Mouse (Mus musculus) CH12.LX (cell line): ENCODE results near the gene Prim1. TPM values are rescaled to one million over a fixed set of nuclear protein-coding genes. Genes with fewer than 3 reads are reported as not detected.

Experiments used
- DNase-seq: peaks from one replicate; pipeline ENCODE4 v3.0.0-alpha.2; 2013; ENCODE audit errors: extremely low read depth
- H3K27ac ChIP-seq: 2 replicates; pipeline ENCODE4 v1.5.1; 2012; ENCODE audit warnings: low read depth, mild to moderate bottlenecking, control low read depth, moderate library complexity; ENCODE audit not compliant: insufficient read depth
- H3K27me3 ChIP-seq: replicated peaks from 2 replicates; pipeline ENCODE3; 2012; ENCODE audit warnings: inconsistent platforms
- H3K36me3 ChIP-seq, 2 experiments: replicated peaks in 1 of 2; 2 replicates each; pipeline versions ENCODE3 to v1.6.1; 2012; ENCODE audit warnings: inconsistent platforms in 1 of 2, low read length in 1 of 2, mild to moderate bottlenecking in 1 of 2, mixed read lengths in 1 of 2, moderate library complexity in 1 of 2; ENCODE audit not compliant: control insufficient read depth in 1 of 2, insufficient read depth in 1 of 2
- H3K4me1 ChIP-seq, 2 experiments: 2 replicates each; pipeline ENCODE4 v1.6.1; 2012; ENCODE audit warnings: inconsistent platforms in 1 of 2, moderate library complexity in 1 of 2; ENCODE audit not compliant: insufficient read depth in 2 of 2, control insufficient read depth in 1 of 2
- H3K4me2 ChIP-seq: 2 replicates; pipeline ENCODE4 v1.6.1; 2012; ENCODE audit warnings: low read depth, mild to moderate bottlenecking, control low read depth; ENCODE audit not compliant: poor library complexity, insufficient read depth, severe bottlenecking
- H3K4me3 ChIP-seq, 3 experiments: fragments of 150-350 bp in 1 of 3; sonication (generic) in 1 of 3; replicated peaks in 1 of 3; 2 replicates each; pipeline versions ENCODE3 to v1.5.1; 2011 to 2012; ENCODE audit warnings: low read depth in 2 of 3, low read length in 2 of 3, mild to moderate bottlenecking in 2 of 3, moderate library complexity in 2 of 3, control low read depth in 1 of 3, improper control_type of control experiment in 1 of 3, inconsistent platforms in 1 of 3, mixed read lengths in 1 of 3; ENCODE audit not compliant: poor library complexity in 1 of 3
- H3K79me2 ChIP-seq: replicated peaks from 2 replicates; pipeline ENCODE4 v1.6.1; 2012; ENCODE audit warnings: mild to moderate bottlenecking, moderate library complexity; ENCODE audit not compliant: control insufficient read depth, poor library complexity, insufficient read depth, severe bottlenecking; ENCODE audit errors: extremely low read depth
- H3K9ac ChIP-seq: 2 replicates; pipeline ENCODE4 v1.6.1; 2012; ENCODE audit warnings: low read depth, mild to moderate bottlenecking, control low read depth, moderate library complexity; ENCODE audit not compliant: insufficient read depth
- H3K9me3 ChIP-seq: replicated peaks from 2 replicates; pipeline ENCODE3; 2012; ENCODE audit warnings: low read length, inconsistent platforms, mixed read lengths
- E2F4 ChIP-seq: IDR thresholded peaks from 2 replicates; pipeline ENCODE4 v1.6.1; 2011; ENCODE audit warnings: low read depth, low read length, improper control_type of control experiment; ENCODE audit not compliant: insufficient replicate concordance
- EP300 ChIP-seq: IDR thresholded peaks from 2 replicates; pipeline ENCODE4 v1.6.1; 2011; ENCODE audit warnings: low read length, improper control_type of control experiment
- ETS1 ChIP-seq: conservative IDR thresholded peaks from 2 replicates; pipeline ENCODE4 v1.6.1; 2012; ENCODE audit warnings: low read depth, mild to moderate bottlenecking, inconsistent platforms, low read length, improper control_type of control experiment, moderate library complexity
- IRF4 ChIP-seq: IDR thresholded peaks from 2 replicates; pipeline ENCODE4 v1.6.1; 2014; ENCODE audit warnings: low read depth, mild to moderate bottlenecking, inconsistent platforms, low read length, improper control_type of control experiment
- JUN ChIP-seq: IDR thresholded peaks from 2 replicates; pipeline ENCODE4 v1.6.1; 2011; ENCODE audit warnings: low read depth, mild to moderate bottlenecking, low read length, improper control_type of control experiment, moderate library complexity; ENCODE audit not compliant: insufficient read depth
- JUND ChIP-seq: conservative IDR thresholded peaks from 2 replicates; pipeline ENCODE4 v1.6.1; 2011; ENCODE audit warnings: low read depth, low read length, improper control_type of control experiment
- KAT2A ChIP-seq: IDR thresholded peaks from 2 replicates; pipeline ENCODE4 v1.6.1; 2012; ENCODE audit warnings: low read length, improper control_type of control experiment, inconsistent platforms; ENCODE audit not compliant: insufficient replicate concordance
- MAFK ChIP-seq: IDR thresholded peaks from 2 replicates; pipeline ENCODE4 v1.6.1; 2011; ENCODE audit warnings: low read length, improper control_type of control experiment; ENCODE audit not compliant: insufficient replicate concordance
- MAX ChIP-seq: IDR thresholded peaks from 2 replicates; pipeline ENCODE4 v1.6.1; 2011; ENCODE audit warnings: low read length, improper control_type of control experiment
- MAZ ChIP-seq: IDR thresholded peaks from 2 replicates; pipeline ENCODE4 v1.6.1; 2012; ENCODE audit warnings: low read depth, mild to moderate bottlenecking, inconsistent platforms, low read length, improper control_type of control experiment, moderate library complexity
- MXI1 ChIP-seq: IDR thresholded peaks from 2 replicates; pipeline ENCODE4 v1.6.1; 2011; ENCODE audit warnings: mild to moderate bottlenecking, low read depth, low read length, improper control_type of control experiment
- MYC ChIP-seq: IDR thresholded peaks from 2 replicates; pipeline ENCODE4 v1.6.1; 2011; ENCODE audit warnings: low read depth, mild to moderate bottlenecking, improper control_type of control experiment, low read length
- RAD21 ChIP-seq: IDR thresholded peaks from 2 replicates; pipeline ENCODE4 v1.6.1; 2011; ENCODE audit warnings: low read depth, mild to moderate bottlenecking, low read length, improper control_type of control experiment, moderate library complexity
- ZMIZ1 ChIP-seq: IDR thresholded peaks from 2 replicates; pipeline ENCODE4 v1.6.1; 2012; ENCODE audit warnings: low read depth, mild to moderate bottlenecking, inconsistent platforms, low read length, improper control_type of control experiment
- ZNF384 ChIP-seq: IDR thresholded peaks from 2 replicates; pipeline ENCODE4 v1.6.1; 2012; ENCODE audit warnings: low read depth, low read length, improper control_type of control experiment, inconsistent platforms
- dilution Hi-C: fragments of 300-500 bp; cut with MboI; formaldehyde crosslinking; loops from 2 replicates; pipeline ENCODE4 v1.14.3; 2020; ENCODE audit warnings: low sequenced_read_pairs; ENCODE audit not compliant: extremely low pct_unique_long_range_greater_than_20kb, extremely low pct_ligation_motif_present
- in situ Hi-C: fragments of 300-500 bp; cut with MboI; formaldehyde crosslinking; loops from 3 replicates; pipeline ENCODE4 v1.14.3; 2019; ENCODE audit warnings: low sequenced_read_pairs, low pct_ligation_motif_present, low pct_unique_long_range_greater_than_20kb, mixed read lengths
- polyA plus RNA-seq: library from polyadenylated mRNA; unstranded; fragments of >175 nt; gene quantifications from 2 replicates; pipeline ENCODE4 v1.2.1, GENCODE M21; 2012; ENCODE audit warnings: low read depth; ENCODE audit not compliant: insufficient read length
- total RNA-seq, 2 experiments: library from RNA; depleted of rRNA; stranded (reverse); fragments of 300-350 nt in 1 of 2; fragments of >200 nt in 1 of 2; gene quantifications; 2 replicates each; pipeline ENCODE4 v1.2.3; 2012 to 2014

Prim1 gene
- total and polyA plus RNA-seq, 3 experiments, result 69.5 to 151 (median 102) TPM

DNA sequence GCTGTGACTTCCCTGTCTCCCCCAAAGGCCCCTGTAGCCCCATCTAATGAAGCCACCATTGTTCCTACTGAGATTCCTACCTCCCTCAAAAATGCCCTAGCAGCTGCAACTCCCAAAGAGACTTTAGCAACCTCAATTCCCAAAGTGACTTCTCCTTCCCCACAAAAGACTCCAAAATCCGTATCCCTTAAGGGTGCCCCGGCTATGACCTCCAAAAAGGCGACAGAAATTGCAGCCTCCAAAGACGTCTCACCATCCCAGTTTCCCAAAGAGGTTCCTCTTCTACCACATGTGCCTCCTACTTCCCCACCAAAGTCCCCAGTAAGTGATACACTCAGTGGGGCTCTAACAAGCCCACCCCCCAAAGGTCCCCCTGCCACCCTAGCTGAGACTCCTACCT is 26.7 kb downstream of the Prim1 start:
- DNase-seq, result no peak
- H3K27ac ChIP-seq, result no peak overlapping the region
- TF ChIP-seq MYC (no peak), ZMIZ1 (no peak), RAD21 (no peak), MAFK (no peak), MAZ (no peak), KAT2A (no peak), IRF4 (no peak), E2F4 (no peak), JUND (no peak)
- H3K4me2 ChIP-seq, result no peak overlapping the region
- no peaks in the 10 kb centered on the region for H3K9me3 ChIP-seq
- no peak overlapping the region for H3K4me3 ChIP-seq
- no peaks in the 10 kb centered on the region for H3K27me3 ChIP-seq
- H3K36me3 ChIP-seq, result peaks cover 58 to 93% of the 10 kb centered on the region in 2 experiments
- H3K4me1 ChIP-seq, result peaks cover 13 to 62% of the 10 kb centered on the region in 2 experiments
- in situ Hi-C loops, result no loop called here
- H3K79me2 ChIP-seq, result peaks cover 94% of the 10 kb centered on the region
- dilution Hi-C loops, result no loop called here
- H3K9ac ChIP-seq, result no peak overlapping the region

- Histone ChIP-seq H3K4me3 (no peak overlapping the region), H3K79me2 (peaks cover 90% of the 10 kb centered on the region), H3K4me2 (no peak overlapping the region), H3K9me3 (no peaks in the 10 kb centered on the region), H3K9ac (no peak overlapping the region), H3K36me3 (peaks cover 59 to 94% of the 10 kb centered on the region in 2 experiments), H3K4me1 (peaks cover 13 to 62% of the 10 kb centered on the region in 2 experiments), H3K27me3 (no peaks in the 10 kb centered on the region), H3K27ac (no peak overlapping the region)
- in situ Hi-C loops, result no loop called here
- DNase-seq, result no peak
- dilution Hi-C loops, result no loop called here
- TF ChIP-seq MXI1, result no peak
- no peak for TF ChIP-seq RAD21
- TF ChIP-seq EP300, result no peak
- no peak for TF ChIP-seq ETS1
- no peak for TF ChIP-seq ZNF384
- TF ChIP-seq MAX, result no peak
- no peak for TF ChIP-seq JUN
Observed at GRCm38 (mm10) chr10:128042466-128042865, 27.5 kb downstream of the Prim1 start.
